Mouse (Mus musculus) olfactory bulb, adult 2 months (tissue): Measurements from ENCODE around the gene Vav1. TPM values are rescaled to one million over a fixed set of nuclear protein-coding genes. Genes with fewer than 3 reads are reported as not detected.

Experiments
- H3K27ac ChIP-seq: fragments of 200-500 bp; 2 replicates; pipeline ENCODE4 v1.5.1; 2012; ENCODE audit warnings: low read depth, low read length; ENCODE audit not compliant: insufficient read depth
- H3K4me1 ChIP-seq: fragments of 200-500 bp; 2 replicates; pipeline ENCODE4 v1.6.1; 2012; ENCODE audit warnings: low read length; ENCODE audit not compliant: control insufficient read depth, insufficient read depth
- H3K4me3 ChIP-seq: fragments of 200-500 bp; 2 replicates; pipeline ENCODE4 v1.5.1; 2012; ENCODE audit warnings: mild to moderate bottlenecking, low read depth, low read length, moderate library complexity; ENCODE audit not compliant: insufficient read depth
- CTCF ChIP-seq: fragments of 200-500 bp; IDR thresholded peaks from 2 replicates; pipeline ENCODE4 v1.5.1; 2012; ENCODE audit warnings: low read depth, mild to moderate bottlenecking, low read length, moderate library complexity; ENCODE audit not compliant: insufficient read depth
- POLR2A ChIP-seq: fragments of 200-500 bp; IDR thresholded peaks from 2 replicates; pipeline ENCODE4 v1.6.1; 2012; ENCODE audit warnings: mild to moderate bottlenecking, low read depth, low read length, moderate library complexity; ENCODE audit not compliant: insufficient read depth
- WGBS: fragments of 180-500 bp; shearing (Covaris S2); methylation state at CpG from one replicate; pipeline ENCODE4 v1.1.7; 2018; 5-methylcytosine and 5-hydroxymethylcytosine counted together
- polyA plus RNA-seq: library from polyadenylated mRNA; stranded (reverse); fragments of >200 nt; gene quantifications from 2 replicates; pipeline ENCODE4 v1.2.4, GENCODE M21; 2012; ENCODE audit warnings: low replicate concordance; ENCODE audit not compliant: missing spikeins, insufficient read depth, insufficient read length

Gene Vav1
- 215 TPM in 1 of 2 replicates, not detected in the other for polyA plus RNA-seq

- Histone ChIP-seq H3K27ac (no peak within 1 kb of the TSS), H3K4me1 (peaks cover 13% of the 10 kb centered on the region), H3K4me3 (peak within 1 kb of the TSS; percentile 7; the same call in 1 of the 2 replicates)
- 79% methylated on average over 26 of the region's 26 CpGs for WGBS
- TF ChIP-seq POLR2A = peak; percentile 22; the same call in 1 of the 2 replicates
- no peak for TF ChIP-seq CTCF
Observed at GRCm38 (mm10) chr17:57278943-57279590, at the start of gene Vav1. Gene Vav1 (plus strand): TSS chr17:57279100.

DNA sequence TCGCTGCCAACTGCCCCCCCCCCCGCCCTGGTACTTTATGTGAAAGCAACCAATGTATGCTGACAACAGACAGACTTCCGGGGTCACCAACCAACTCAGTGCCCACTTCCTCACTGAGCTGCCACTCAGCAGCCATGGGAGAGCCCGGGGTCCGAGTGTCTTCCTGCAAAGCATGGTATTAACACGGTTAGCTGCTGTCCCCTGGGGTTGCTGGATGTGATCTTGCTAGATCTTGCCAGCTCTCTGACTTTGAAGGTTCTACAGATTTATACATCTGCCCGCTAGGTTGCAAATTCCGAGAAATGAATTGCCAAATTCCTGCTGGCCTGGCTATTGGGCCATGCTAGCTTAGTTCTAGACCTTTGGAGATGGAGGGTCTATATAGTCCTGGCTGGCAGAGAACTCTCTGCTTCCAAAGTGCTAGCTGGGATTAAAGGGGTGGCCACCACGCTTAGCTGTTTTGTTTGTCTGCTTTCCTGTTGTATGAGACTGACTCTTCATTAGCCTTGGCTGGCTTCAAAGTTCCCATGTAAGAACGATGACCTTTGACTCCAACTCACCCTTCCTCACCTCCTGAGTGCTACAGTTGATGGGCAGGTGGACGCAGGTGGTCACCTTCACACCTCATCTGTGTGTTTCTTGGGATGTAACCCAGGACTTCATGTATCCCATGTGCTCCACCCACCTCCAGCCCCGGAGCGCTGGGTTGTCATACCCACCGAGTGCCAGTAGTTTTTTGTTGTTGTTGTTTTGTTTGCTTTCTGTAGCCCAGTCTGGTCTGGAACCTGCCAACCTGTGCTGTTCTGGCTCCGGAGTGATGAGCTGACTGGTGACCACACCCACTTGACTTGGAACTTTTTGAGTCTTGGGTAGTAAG, 48.8 kb upstream of the Vav1 start:
- no peak overlapping the region for H3K27ac ChIP-seq
- no peak overlapping the region for H3K4me3 ChIP-seq
- TF ChIP-seq POLR2A = no peak
- TF ChIP-seq CTCF = no peak
- WGBS = 73% methylated on average over 15 of the region's 15 CpGs
- no peaks in the 10 kb centered on the region for H3K4me1 ChIP-seq

GRCm38 (mm10) chr17:57230728-57231125, 48.2 kb upstream of the Vav1 start:
- Histone ChIP-seq H3K4me3 (no peak overlapping the region), H3K4me1 (no peaks in the 10 kb centered on the region), H3K27ac (no peak overlapping the region)
- WGBS = 57% methylated on average over 6 of the region's 6 CpGs
- TF ChIP-seq CTCF (no peak), POLR2A (no peak)

DNA sequence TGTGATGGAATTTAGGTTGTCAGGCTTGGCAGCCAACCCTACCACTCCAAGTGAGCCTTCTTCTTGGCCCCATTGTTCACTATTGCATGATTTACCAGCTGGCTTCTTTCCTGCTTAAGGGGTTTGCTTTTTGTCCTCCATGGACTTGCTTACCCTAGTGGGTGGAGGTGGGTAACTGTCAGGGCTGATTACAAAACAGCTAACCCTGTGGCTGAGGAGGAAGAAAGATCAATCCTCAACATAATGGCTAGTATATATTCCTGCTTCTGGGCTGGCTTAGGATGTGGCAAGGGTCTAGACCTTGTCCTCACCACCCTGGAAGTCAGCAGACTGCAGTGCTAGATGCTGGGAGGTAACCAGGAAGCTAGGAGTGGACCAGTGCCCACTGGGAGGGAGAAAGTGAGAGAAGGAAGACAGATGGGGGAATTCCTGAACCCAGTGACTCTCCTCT, 47.6 kb upstream of the Vav1 start:
- H3K4me1 ChIP-seq = no peaks in the 10 kb centered on the region
- no peak for TF ChIP-seq POLR2A
- no peak for TF ChIP-seq CTCF
- H3K27ac ChIP-seq = no peak overlapping the region
- H3K4me3 ChIP-seq = no peak overlapping the region

GRCm38 (mm10) chr17:57232200-57232599, 46.7 kb upstream of the Vav1 start:
- H3K27ac ChIP-seq = no peak overlapping the region
- 86% methylated on average over 1 of the region's 1 CpGs for WGBS
- TF ChIP-seq POLR2A (no peak), CTCF (no peak)
- no peaks in the 10 kb centered on the region for H3K4me1 ChIP-seq
- no peak overlapping the region for H3K4me3 ChIP-seq

GRCm38 (mm10) chr17:57233038-57233437, 45.9 kb upstream of the Vav1 start:
- no peak for TF ChIP-seq POLR2A
- TF ChIP-seq CTCF = no peak
- H3K4me1 ChIP-seq = no peaks in the 10 kb centered on the region
- H3K4me3 ChIP-seq = no peak overlapping the region
- WGBS = 57% methylated on average over 7 of the region's 7 CpGs
- H3K27ac ChIP-seq = no peak overlapping the region

GRCm38 (mm10) chr17:57234254-57234928, 44.5 kb upstream of the Vav1 start:
- H3K4me1 ChIP-seq = no peaks in the 10 kb centered on the region
- TF ChIP-seq CTCF (no peak), POLR2A (no peak)
- WGBS = 83% methylated on average over 12 of the region's 12 CpGs

GRCm38 (mm10) chr17:57235803-57236202, 43.1 kb upstream of the Vav1 start:
- Histone ChIP-seq H3K27ac (no peak overlapping the region), H3K4me3 (no peak overlapping the region), H3K4me1 (no peaks in the 10 kb centered on the region)
- WGBS = 90% methylated on average over 5 of the region's 5 CpGs
- TF ChIP-seq CTCF = no peak
- no peak for TF ChIP-seq POLR2A

More at GRCm38 (mm10) chr17:57234254-57234928, 44.5 kb upstream of the Vav1 start:
- Histone ChIP-seq H3K27ac (no peak overlapping the region), H3K4me3 (no peak overlapping the region)

DNA sequence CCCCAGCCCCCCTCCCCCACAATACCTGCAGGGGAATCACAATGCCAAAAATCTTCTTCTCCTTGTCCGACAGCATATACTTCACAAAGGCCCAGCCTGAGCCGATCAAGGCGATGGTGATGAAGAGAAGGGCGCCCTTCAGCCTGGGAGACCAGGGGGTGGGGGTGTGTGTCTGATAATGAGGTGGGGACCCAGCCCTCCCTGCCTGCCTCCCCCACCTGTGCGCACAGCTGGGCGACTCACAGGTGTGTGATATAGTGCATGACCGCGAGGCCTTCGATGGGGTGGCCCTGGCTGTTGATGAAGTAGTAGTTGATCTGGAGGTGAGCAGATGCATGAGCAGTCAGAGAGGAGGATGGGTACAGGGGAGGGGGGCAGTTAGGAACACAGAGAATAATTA, 41.7 kb upstream of the Vav1 start:
- no peak overlapping the region for H3K4me3 ChIP-seq
- H3K27ac ChIP-seq = no peak overlapping the region
- TF ChIP-seq POLR2A = no peak
- no peak for TF ChIP-seq CTCF
- no peaks in the 10 kb centered on the region for H3K4me1 ChIP-seq
- 94% methylated on average over 9 of the region's 9 CpGs for whole genome bisulfite sequencing
